Mouse (Mus musculus) CH12.LX (cell line): ENCODE measurements at regions not wholly inside any gene's neighbourhood (a gene's known extent, or its start where the extent isn't known, plus 50 kb on each side); places are given as distances from the start of the nearest gene placed in this dataset.

Source experiments
- DNase-seq: peaks from one replicate; pipeline ENCODE4 v3.0.0-alpha.2; 2013; ENCODE audit errors: extremely low read depth
- H3K27ac ChIP-seq: 2 replicates; pipeline ENCODE4 v1.5.1; 2012; ENCODE audit warnings: low read depth, mild to moderate bottlenecking, control low read depth, moderate library complexity; ENCODE audit not compliant: insufficient read depth
- H3K27me3 ChIP-seq: replicated peaks from 2 replicates; pipeline ENCODE3; 2012; ENCODE audit warnings: inconsistent platforms
- H3K36me3 ChIP-seq, 2 experiments: replicated peaks in 1 of 2; 2 replicates each; pipeline versions ENCODE3 to v1.6.1; 2012; ENCODE audit warnings: inconsistent platforms in 1 of 2, low read length in 1 of 2, mild to moderate bottlenecking in 1 of 2, mixed read lengths in 1 of 2, moderate library complexity in 1 of 2; ENCODE audit not compliant: control insufficient read depth in 1 of 2, insufficient read depth in 1 of 2
- H3K4me1 ChIP-seq, 2 experiments: 2 replicates each; pipeline ENCODE4 v1.6.1; 2012; ENCODE audit warnings: inconsistent platforms in 1 of 2, moderate library complexity in 1 of 2; ENCODE audit not compliant: insufficient read depth in 2 of 2, control insufficient read depth in 1 of 2
- H3K4me2 ChIP-seq: 2 replicates; pipeline ENCODE4 v1.6.1; 2012; ENCODE audit warnings: low read depth, mild to moderate bottlenecking, control low read depth; ENCODE audit not compliant: poor library complexity, insufficient read depth, severe bottlenecking
- H3K4me3 ChIP-seq, 3 experiments: fragments of 150-350 bp in 1 of 3; sonication (generic) in 1 of 3; replicated peaks in 1 of 3; 2 replicates each; pipeline versions ENCODE3 to v1.5.1; 2011 to 2012; ENCODE audit warnings: low read depth in 2 of 3, low read length in 2 of 3, mild to moderate bottlenecking in 2 of 3, moderate library complexity in 2 of 3, control low read depth in 1 of 3, improper control_type of control experiment in 1 of 3, inconsistent platforms in 1 of 3, mixed read lengths in 1 of 3; ENCODE audit not compliant: poor library complexity in 1 of 3
- H3K79me2 ChIP-seq: replicated peaks from 2 replicates; pipeline ENCODE4 v1.6.1; 2012; ENCODE audit warnings: mild to moderate bottlenecking, moderate library complexity; ENCODE audit not compliant: control insufficient read depth, poor library complexity, insufficient read depth, severe bottlenecking; ENCODE audit errors: extremely low read depth
- H3K9ac ChIP-seq: 2 replicates; pipeline ENCODE4 v1.6.1; 2012; ENCODE audit warnings: low read depth, mild to moderate bottlenecking, control low read depth, moderate library complexity; ENCODE audit not compliant: insufficient read depth
- H3K9me3 ChIP-seq: replicated peaks from 2 replicates; pipeline ENCODE3; 2012; ENCODE audit warnings: low read length, inconsistent platforms, mixed read lengths
- BHLHE40 ChIP-seq: IDR thresholded peaks from 2 replicates; pipeline ENCODE4 v1.6.1; 2011; ENCODE audit warnings: mild to moderate bottlenecking, low read depth, low read length, improper control_type of control experiment
- CHD1 ChIP-seq: IDR thresholded peaks from 2 replicates; pipeline ENCODE4 v1.6.1; 2012; ENCODE audit warnings: low read depth, low read length, improper control_type of control experiment, inconsistent platforms
- EP300 ChIP-seq: IDR thresholded peaks from 2 replicates; pipeline ENCODE4 v1.6.1; 2011; ENCODE audit warnings: low read length, improper control_type of control experiment
- IRF4 ChIP-seq: IDR thresholded peaks from 2 replicates; pipeline ENCODE4 v1.6.1; 2014; ENCODE audit warnings: low read depth, mild to moderate bottlenecking, inconsistent platforms, low read length, improper control_type of control experiment
- MAFK ChIP-seq: IDR thresholded peaks from 2 replicates; pipeline ENCODE4 v1.6.1; 2011; ENCODE audit warnings: low read length, improper control_type of control experiment; ENCODE audit not compliant: insufficient replicate concordance
- MAX ChIP-seq: IDR thresholded peaks from 2 replicates; pipeline ENCODE4 v1.6.1; 2011; ENCODE audit warnings: low read length, improper control_type of control experiment
- MAZ ChIP-seq: IDR thresholded peaks from 2 replicates; pipeline ENCODE4 v1.6.1; 2012; ENCODE audit warnings: low read depth, mild to moderate bottlenecking, inconsistent platforms, low read length, improper control_type of control experiment, moderate library complexity
- MEF2A ChIP-seq: IDR thresholded peaks from 2 replicates; pipeline ENCODE4 v1.6.1; 2014; ENCODE audit warnings: low read depth, mild to moderate bottlenecking, inconsistent platforms, low read length, improper control_type of control experiment, borderline replicate concordance
- MYC ChIP-seq: IDR thresholded peaks from 2 replicates; pipeline ENCODE4 v1.6.1; 2011; ENCODE audit warnings: low read depth, mild to moderate bottlenecking, improper control_type of control experiment, low read length
- NELFE ChIP-seq: IDR thresholded peaks from 2 replicates; pipeline ENCODE4 v1.6.1; 2011; ENCODE audit warnings: low read depth, low read length, improper control_type of control experiment
- NRF1 ChIP-seq: IDR thresholded peaks from 2 replicates; pipeline ENCODE4 v1.6.1; 2014; ENCODE audit warnings: low read depth, mild to moderate bottlenecking, inconsistent platforms, low read length, improper control_type of control experiment, moderate library complexity
- POLR2AphosphoS2 ChIP-seq: IDR thresholded peaks from 2 replicates; pipeline ENCODE4 v1.6.1; 2011; ENCODE audit warnings: low read depth, low read length, improper control_type of control experiment
- RCOR1 ChIP-seq: conservative IDR thresholded peaks from 2 replicates; pipeline ENCODE4 v1.6.1; 2012; ENCODE audit warnings: low read depth, mild to moderate bottlenecking, inconsistent platforms, low read length, improper control_type of control experiment
- SIN3A ChIP-seq: IDR thresholded peaks from 2 replicates; pipeline ENCODE4 v1.6.1; 2012; ENCODE audit warnings: low read length, improper control_type of control experiment, inconsistent platforms
- SMC3 ChIP-seq: IDR thresholded peaks from 2 replicates; pipeline ENCODE4 v1.6.1; 2011; ENCODE audit warnings: low read depth, low read length, improper control_type of control experiment
- TBP ChIP-seq: conservative IDR thresholded peaks from 2 replicates; pipeline ENCODE4 v1.6.1; 2011; ENCODE audit warnings: low read depth, low read length, improper control_type of control experiment
- ZC3H11A ChIP-seq: IDR thresholded peaks from 2 replicates; pipeline ENCODE4 v1.6.1; 2012; ENCODE audit warnings: low read depth, mild to moderate bottlenecking, inconsistent platforms, low read length, improper control_type of control experiment
- ZKSCAN1 ChIP-seq: IDR thresholded peaks from 2 replicates; pipeline ENCODE4 v1.6.1; 2012; ENCODE audit warnings: low read depth, inconsistent platforms, low read length, improper control_type of control experiment, borderline replicate concordance
- ZMIZ1 ChIP-seq: IDR thresholded peaks from 2 replicates; pipeline ENCODE4 v1.6.1; 2012; ENCODE audit warnings: low read depth, mild to moderate bottlenecking, inconsistent platforms, low read length, improper control_type of control experiment
- dilution Hi-C: fragments of 300-500 bp; cut with MboI; formaldehyde crosslinking; loops from 2 replicates; pipeline ENCODE4 v1.14.3; 2020; ENCODE audit warnings: low sequenced_read_pairs; ENCODE audit not compliant: extremely low pct_unique_long_range_greater_than_20kb, extremely low pct_ligation_motif_present
- in situ Hi-C: fragments of 300-500 bp; cut with MboI; formaldehyde crosslinking; loops from 3 replicates; pipeline ENCODE4 v1.14.3; 2019; ENCODE audit warnings: low sequenced_read_pairs, low pct_ligation_motif_present, low pct_unique_long_range_greater_than_20kb, mixed read lengths

GRCm38 (mm10) chr9:115476205-115476604, 166.0 kb upstream of the Stt3b start:
- no peak for DNase-seq
- H3K4me2 ChIP-seq = no peak overlapping the region
- no peak overlapping the region for H3K27ac ChIP-seq
- H3K9me3 ChIP-seq = no peaks in the 10 kb centered on the region
- dilution Hi-C loops = no loop called here
- TF ChIP-seq TBP = no peak
- no peak for TF ChIP-seq ZC3H11A
- TF ChIP-seq MYC = no peak
- no peak for TF ChIP-seq MAX
- no peak for TF ChIP-seq RCOR1
- TF ChIP-seq SMC3 = no peak
- no peak for TF ChIP-seq BHLHE40
- no peaks in the 10 kb centered on the region for H3K36me3 ChIP-seq
- H3K27me3 ChIP-seq = no peaks in the 10 kb centered on the region
- H3K9ac ChIP-seq = no peak overlapping the region
- no peaks in the 10 kb centered on the region for H3K79me2 ChIP-seq
- no peak overlapping the region for H3K4me3 ChIP-seq
- peaks cover 2 to 23% of the 10 kb centered on the region in 2 experiments for H3K4me1 ChIP-seq
- in situ Hi-C loops = no loop called here

- no peak for TF ChIP-seq RCOR1
- no peak for TF ChIP-seq MEF2A
- no peak for TF ChIP-seq MAFK
- no peak for TF ChIP-seq CHD1
- no peak for TF ChIP-seq NELFE
- no peak for TF ChIP-seq ZC3H11A
- no peak for TF ChIP-seq EP300
- TF ChIP-seq POLR2AphosphoS2 = no peak
- no peak for TF ChIP-seq SIN3A
- no peak for TF ChIP-seq ZMIZ1
- no peak for TF ChIP-seq ZKSCAN1
- TF ChIP-seq MYC = no peak
- no peak for TF ChIP-seq IRF4
- no peak for TF ChIP-seq NRF1
- no peak for TF ChIP-seq MAZ
- TF ChIP-seq, all 38 proteins: peak for 0
- Histone ChIP-seq H3K4me3 (no peak overlapping the region), H3K4me1 (peaks cover 8 to 35% of the 10 kb centered on the region in 2 experiments), H3K9me3 (no peaks in the 10 kb centered on the region), H3K79me2 (no peaks in the 10 kb centered on the region), H3K4me2 (no peak overlapping the region), H3K36me3 (no peaks in the 10 kb centered on the region), H3K27me3 (no peaks in the 10 kb centered on the region), H3K9ac (no peak overlapping the region), H3K27ac (no peak overlapping the region)
- DNase-seq = no peak
- dilution Hi-C loops (no loop called here), in situ Hi-C loops (no loop called here)
Observed at GRCm38 (mm10) chr9:115477556-115478220, 167.5 kb upstream of the Stt3b start.
